Mouse (Mus musculus) ovary, adult 18-20 months (tissue): ENCODE measurements around the gene Pard6b.
A peak's percentile ranks its signal among the peaks of the same experiment; 100 is the strongest.

Source experiments
- DNase-seq: peaks from one replicate; pipeline ENCODE4 v3.0.0; 2022; ENCODE audit warnings: low spot score, mixed read lengths

Pard6b gene

GRCm38 (mm10) chr2:168063712-168064111 is 17.1 kb upstream of the Pard6b start:
- no peak for DNase-seq

- no peak for DNase-seq
Measured at GRCm38 (mm10) chr2:168065511-168065910, 15.3 kb upstream of the Pard6b start.

GRCm38 (mm10) chr2:168066783-168067182 is 14.0 kb upstream of the Pard6b start:
- no peak for DNase-seq

GRCm38 (mm10) chr2:168070425-168070824 is 10.4 kb upstream of the Pard6b start:
- no peak for DNase-seq

- DNase-seq = peak; percentile 55
Measured at GRCm38 (mm10) chr2:168072436-168073131, 8.2 kb upstream of the Pard6b start.

- DNase-seq = no peak
Measured at GRCm38 (mm10) chr2:168073722-168074121, 7.1 kb upstream of the Pard6b start.

GRCm38 (mm10) chr2:168074457-168074856 is 6.3 kb upstream of the Pard6b start:
- no peak for DNase-seq

- no peak for DNase-seq
Measured at GRCm38 (mm10) chr2:168076840-168077576, 3.8 kb upstream of the Pard6b start.

GRCm38 (mm10) chr2:168078107-168078830 is 2.5 kb upstream of the Pard6b start:
- peak; percentile 63 for DNase-seq

GRCm38 (mm10) chr2:168081299-168081932 is 612 bp downstream of the Pard6b start:
- DNase-seq = no peak

GRCm38 (mm10) chr2:168081933-168082306 is 1.1 kb downstream of the Pard6b start:
- DNase-seq = no peak

- no peak for DNase-seq
Measured at GRCm38 (mm10) chr2:168083593-168083992, 2.8 kb downstream of the Pard6b start.

- no peak for DNase-seq
Measured at GRCm38 (mm10) chr2:168084228-168084627, 3.4 kb downstream of the Pard6b start.

GRCm38 (mm10) chr2:168085621-168086265 is 4.9 kb downstream of the Pard6b start:
- DNase-seq = no peak

- no peak for DNase-seq
Measured at GRCm38 (mm10) chr2:168086318-168086717, 5.5 kb downstream of the Pard6b start.

- DNase-seq = no peak
Measured at GRCm38 (mm10) chr2:168086839-168087238, 6.0 kb downstream of the Pard6b start.

GRCm38 (mm10) chr2:168091560-168091959 is 10.8 kb downstream of the Pard6b start:
- DNase-seq = no peak

- no peak for DNase-seq
Measured at GRCm38 (mm10) chr2:168093077-168093476, 12.3 kb downstream of the Pard6b start.

GRCm38 (mm10) chr2:168095077-168095476 is 14.3 kb downstream of the Pard6b start:
- DNase-seq = no peak

- no peak for DNase-seq
Measured at GRCm38 (mm10) chr2:168096487-168096886, 15.7 kb downstream of the Pard6b start.

- DNase-seq = no peak
Measured at GRCm38 (mm10) chr2:168098040-168098439, 17.2 kb downstream of the Pard6b start.

GRCm38 (mm10) chr2:168100008-168100407 is 19.2 kb downstream of the Pard6b start:
- DNase-seq = no peak
